Mouse (Mus musculus): Measurements from ENCODE around the gene Auts2. TPM values are rescaled to one million over a fixed set of nuclear protein-coding genes. Genes with fewer than 3 reads are reported as not detected.

Gene Auts2
- polyA plus RNA-seq, 1 experiment from 2014 or later, result 74.1 TPM

- Histone ChIP-seq H3K4me2 (replicated peaks) (no peak overlapping the region), H3K36me3 (no peaks in the 10 kb centered on the region), H3K9ac (no peak overlapping the region), H3K4me3 (no peak overlapping the region), H3K27me3 (replicated peaks) (no peaks in the 10 kb centered on the region), H3K4me1 (peaks cover 22% of the 10 kb centered on the region), H3K9me3 (no peaks in the 10 kb centered on the region), H3K27ac (no peak overlapping the region)
- WGBS, result 90% methylated on average over 8 of the region's 8 CpGs
- no peak for ATAC-seq (ENCODE audit: low FRiP score, low read depth)
Observed at GRCm38 (mm10) chr5:132437478-132437877, 105.7 kb downstream of the Auts2 start.

GRCm38 (mm10) chr5:132436901-132437300 is 106.2 kb downstream of the Auts2 start:
- Histone ChIP-seq H3K27ac (no peak overlapping the region), H3K9me3 (no peaks in the 10 kb centered on the region), H3K4me2 (replicated peaks) (no peak overlapping the region), H3K4me1 (peaks cover 22% of the 10 kb centered on the region), H3K27me3 (replicated peaks) (no peaks in the 10 kb centered on the region), H3K36me3 (no peaks in the 10 kb centered on the region), H3K9ac (no peak overlapping the region), H3K4me3 (no peak overlapping the region)
- no peak for ATAC-seq (ENCODE audit: low FRiP score, low read depth)
- WGBS, result 79% methylated on average over 1 of the region's 1 CpGs

- H3K4me3 ChIP-seq, result no peak overlapping the region
- no peaks in the 10 kb centered on the region for H3K36me3 ChIP-seq
- peaks cover 22% of the 10 kb centered on the region for H3K4me1 ChIP-seq
- H3K27ac ChIP-seq, result no peak overlapping the region
- no peak overlapping the region for H3K9ac ChIP-seq
- no peak overlapping the region for H3K4me2 ChIP-seq (replicated peaks)
- whole genome bisulfite sequencing, result 94% methylated on average over 2 of the region's 2 CpGs
- no peaks in the 10 kb centered on the region for H3K27me3 ChIP-seq (replicated peaks)
- no peak for ATAC-seq (ENCODE audit: low FRiP score, low read depth)
- no peaks in the 10 kb centered on the region for H3K9me3 ChIP-seq
Observed at GRCm38 (mm10) chr5:132436473-132436872, 106.7 kb downstream of the Auts2 start.

DNA sequence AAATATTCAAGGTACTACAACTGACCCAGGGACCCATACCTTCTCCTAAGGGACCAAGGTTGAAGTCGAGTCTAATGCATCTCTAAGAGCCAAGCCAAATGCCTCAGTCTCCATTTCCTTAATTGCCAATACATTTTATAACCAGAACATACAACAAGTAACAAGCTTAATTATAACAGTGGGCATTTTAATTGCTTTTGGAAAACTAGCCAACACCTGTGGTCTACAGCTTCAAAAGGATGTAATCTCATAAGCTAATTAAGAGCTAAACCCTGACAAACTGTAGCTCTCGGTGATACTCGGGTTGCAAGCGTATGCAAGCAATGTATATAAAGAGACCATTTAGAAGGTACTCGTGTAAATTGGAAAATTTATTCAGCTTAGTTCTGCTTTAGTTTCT is 107.7 kb downstream of the Auts2 start:
- no peak overlapping the region for H3K4me3 ChIP-seq
- no peak for ATAC-seq (ENCODE audit: low FRiP score, low read depth)
- no peaks in the 10 kb centered on the region for H3K36me3 ChIP-seq
- no peak overlapping the region for H3K9ac ChIP-seq
- H3K4me1 ChIP-seq, result peaks cover 14% of the 10 kb centered on the region
- no peaks in the 10 kb centered on the region for H3K9me3 ChIP-seq
- no peaks in the 10 kb centered on the region for H3K27me3 ChIP-seq (replicated peaks)
- H3K4me2 ChIP-seq (replicated peaks), result no peak overlapping the region
- WGBS, result 73% methylated on average over 5 of the region's 5 CpGs
- no peak overlapping the region for H3K27ac ChIP-seq

- H3K4me3 ChIP-seq, result no peak overlapping the region
- H3K27me3 ChIP-seq (replicated peaks), result no peaks in the 10 kb centered on the region
- H3K27ac ChIP-seq, result no peak overlapping the region
- no peaks in the 10 kb centered on the region for H3K36me3 ChIP-seq
- no peak for ATAC-seq (ENCODE audit: low FRiP score, low read depth)
- no peak overlapping the region for H3K4me2 ChIP-seq (replicated peaks)
- H3K4me1 ChIP-seq, result peaks cover 16% of the 10 kb centered on the region
- WGBS, result 85% methylated on average over 6 of the region's 6 CpGs
- no peak overlapping the region for H3K9ac ChIP-seq
- no peaks in the 10 kb centered on the region for H3K9me3 ChIP-seq
Observed at GRCm38 (mm10) chr5:132433377-132434115, 109.6 kb downstream of the Auts2 start.

DNA sequence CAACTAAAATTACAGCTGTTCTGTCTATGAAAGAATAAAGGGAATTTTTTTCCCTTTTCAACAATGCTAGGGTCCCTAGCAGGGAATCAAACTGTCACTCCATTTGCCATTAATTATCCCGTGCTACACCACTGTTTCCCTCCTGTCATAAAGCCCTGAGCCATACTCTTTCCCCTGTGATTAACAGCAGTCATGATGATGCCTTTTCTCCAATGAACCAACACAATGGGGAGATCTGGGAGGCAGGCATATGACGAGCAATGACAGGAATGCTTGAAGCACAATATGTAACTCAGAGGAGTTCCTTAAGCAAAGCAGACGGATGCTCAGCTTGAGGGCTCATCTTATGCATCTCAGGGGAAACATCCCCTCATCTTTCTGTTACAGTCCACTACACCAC is 113.8 kb downstream of the Auts2 start:
- Histone ChIP-seq H3K27me3 (replicated peaks) (no peaks in the 10 kb centered on the region), H3K9me3 (no peaks in the 10 kb centered on the region), H3K4me1 (peaks cover 7% of the 10 kb centered on the region), H3K4me3 (no peak overlapping the region), H3K36me3 (no peaks in the 10 kb centered on the region), H3K4me2 (replicated peaks) (no peak overlapping the region), H3K27ac (no peak overlapping the region), H3K9ac (no peak overlapping the region)
- 61% methylated on average over 3 of the region's 3 CpGs for WGBS
- no peak for ATAC-seq (ENCODE audit: low FRiP score, low read depth)

DNA sequence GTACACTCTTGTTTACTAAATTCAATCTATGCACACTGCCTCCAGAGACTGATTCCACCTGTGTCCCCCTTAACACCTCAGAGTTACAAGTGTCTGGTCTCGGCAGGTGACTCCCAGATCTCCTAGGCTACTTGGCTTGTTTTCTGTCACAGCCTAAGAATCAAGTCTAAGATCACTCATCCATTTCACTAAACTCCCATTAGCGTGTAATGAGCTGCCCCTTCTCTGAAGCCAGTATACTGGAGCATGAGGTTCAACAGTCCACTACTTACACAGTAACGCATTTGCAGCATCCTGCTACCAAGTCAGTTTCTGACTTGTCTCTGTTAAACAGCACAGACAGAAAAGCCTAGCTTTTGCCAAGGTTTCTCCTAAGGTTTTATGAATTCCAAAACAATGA is 116.8 kb downstream of the Auts2 start:
- no peak overlapping the region for H3K4me2 ChIP-seq (replicated peaks)
- 89% methylated on average over 3 of the region's 3 CpGs for WGBS
- no peaks in the 10 kb centered on the region for H3K36me3 ChIP-seq
- no peaks in the 10 kb centered on the region for H3K27me3 ChIP-seq (replicated peaks)
- no peak overlapping the region for H3K27ac ChIP-seq
- H3K4me1 ChIP-seq, result peaks cover 11% of the 10 kb centered on the region
- ATAC-seq (ENCODE audit: low FRiP score, low read depth), result no peak
- no peaks in the 10 kb centered on the region for H3K9me3 ChIP-seq
- H3K9ac ChIP-seq, result no peak overlapping the region
- no peak overlapping the region for H3K4me3 ChIP-seq

- no peaks in the 10 kb centered on the region for H3K36me3 ChIP-seq
- H3K27ac ChIP-seq, result no peak overlapping the region
- ATAC-seq (ENCODE audit: low FRiP score, low read depth), result no peak
- H3K9ac ChIP-seq, result no peak overlapping the region
- H3K27me3 ChIP-seq (replicated peaks), result no peaks in the 10 kb centered on the region
- peaks cover 12% of the 10 kb centered on the region for H3K4me1 ChIP-seq
- 86% methylated on average over 6 of the region's 6 CpGs for WGBS
- no peaks in the 10 kb centered on the region for H3K9me3 ChIP-seq
- H3K4me2 ChIP-seq (replicated peaks), result no peak overlapping the region
- no peak overlapping the region for H3K4me3 ChIP-seq
Observed at GRCm38 (mm10) chr5:132425792-132426309, 117.3 kb downstream of the Auts2 start.

DNA sequence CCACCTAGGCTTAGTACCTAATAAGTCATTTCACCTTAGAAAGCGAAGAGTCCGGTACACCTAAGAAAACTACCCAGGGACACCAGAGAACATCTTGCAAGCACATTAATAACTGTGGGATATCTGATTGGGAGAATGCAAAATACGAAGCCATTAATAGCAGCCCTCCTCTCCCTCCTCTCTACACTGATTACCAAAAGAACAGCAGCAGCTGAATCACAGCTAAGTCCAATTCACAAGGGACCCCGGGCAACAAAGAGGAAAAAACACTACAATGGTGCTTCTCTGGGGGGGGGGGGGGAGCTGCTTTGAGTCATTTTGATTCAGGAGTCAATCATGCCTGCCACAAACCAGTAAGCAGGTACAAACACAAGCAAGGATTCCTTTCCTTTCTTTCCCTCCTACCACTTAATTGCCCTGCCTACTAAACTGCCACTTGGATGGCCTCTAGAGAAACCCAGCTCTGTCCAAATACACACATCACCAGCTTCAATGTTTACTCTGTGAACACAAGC is 132.7 kb downstream of the Auts2 start:
- peaks cover 20% of the 10 kb centered on the region for H3K4me1 ChIP-seq

DNA sequence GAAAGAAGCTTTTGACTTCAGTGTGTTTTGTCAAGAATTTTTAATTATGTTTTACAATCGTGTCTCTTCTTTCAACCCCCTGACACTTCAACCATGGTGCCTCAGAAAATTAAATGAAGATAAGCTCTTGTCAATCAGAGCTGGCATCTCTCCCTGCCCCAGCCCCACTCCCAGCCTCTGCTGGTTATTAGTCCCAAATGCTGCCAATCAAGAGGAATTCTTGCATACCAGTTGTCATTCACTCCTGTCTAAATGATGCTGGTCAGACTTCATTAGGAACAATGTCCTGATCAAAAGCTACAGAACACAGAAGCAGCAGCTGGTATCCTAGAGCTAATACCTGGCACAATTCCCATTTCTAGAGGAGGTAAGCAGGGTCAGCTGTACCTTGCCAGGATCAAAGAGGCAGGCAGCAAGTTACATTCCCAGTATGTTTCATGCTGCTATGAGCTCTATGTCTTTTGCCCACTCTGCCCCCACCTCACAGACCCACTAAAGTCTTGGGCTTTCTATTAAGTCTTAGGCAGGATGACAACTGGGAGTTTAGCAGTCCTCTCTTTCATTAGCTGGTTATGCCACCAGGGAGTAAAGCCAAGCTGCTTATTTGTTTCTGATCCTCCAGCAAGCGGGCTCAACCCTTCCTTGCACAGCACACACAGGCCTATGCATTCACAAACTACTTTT is 134.1 kb downstream of the Auts2 start:
- Histone ChIP-seq H3K36me3 (no peaks in the 10 kb centered on the region), H3K4me1 (peaks cover 20% of the 10 kb centered on the region), H3K4me2 (replicated peaks) (no peak overlapping the region), H3K9ac (no peak overlapping the region), H3K4me3 (no peak overlapping the region), H3K27me3 (replicated peaks) (no peaks in the 10 kb centered on the region), H3K27ac (no peak overlapping the region), H3K9me3 (no peaks in the 10 kb centered on the region)
- ATAC-seq (ENCODE audit: low FRiP score, low read depth), result no peak
- 74% methylated on average over 2 of the region's 2 CpGs for WGBS

More for the DNA sequence above, 132.7 kb downstream of the Auts2 start:
- Histone ChIP-seq H3K36me3 (no peaks in the 10 kb centered on the region), H3K4me3 (no peak overlapping the region), H3K27me3 (replicated peaks) (no peaks in the 10 kb centered on the region), H3K9ac (no peak overlapping the region), H3K4me2 (replicated peaks) (no peak overlapping the region), H3K9me3 (no peaks in the 10 kb centered on the region), H3K27ac (no peak overlapping the region)
- ATAC-seq (ENCODE audit: low FRiP score, low read depth), result no peak
- 46% methylated on average over 4 of the region's 4 CpGs for WGBS

DNA sequence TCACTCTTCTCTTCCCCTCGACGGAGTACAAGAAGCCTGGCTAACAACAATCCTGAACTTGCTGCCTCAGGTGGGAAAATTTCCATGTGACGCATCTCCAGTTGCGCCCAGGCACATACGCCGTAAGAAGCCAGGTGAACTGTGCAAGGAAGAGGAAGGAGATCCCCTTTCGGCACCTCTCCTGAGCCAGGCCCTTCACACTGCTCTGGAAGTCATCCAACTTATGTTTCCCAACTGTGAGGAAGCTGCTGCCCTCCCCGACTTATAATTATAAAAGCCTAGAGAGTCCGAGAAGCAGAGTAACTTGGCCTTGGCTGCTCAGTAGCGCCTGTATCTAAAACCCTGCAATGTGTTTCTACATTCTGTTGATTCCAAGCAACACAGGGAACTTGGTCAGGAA is 142.6 kb downstream of the Auts2 start:
- Histone ChIP-seq H3K4me3 (no peak overlapping the region), H3K4me2 (replicated peaks) (no peak overlapping the region), H3K4me1 (peaks cover 35% of the 10 kb centered on the region), H3K36me3 (no peaks in the 10 kb centered on the region), H3K9me3 (no peaks in the 10 kb centered on the region), H3K27me3 (replicated peaks) (no peaks in the 10 kb centered on the region), H3K9ac (no peak overlapping the region), H3K27ac (no peak overlapping the region)
- ATAC-seq (ENCODE audit: low FRiP score, low read depth), result no peak
- 83% methylated on average over 10 of the region's 10 CpGs for WGBS

- H3K36me3 ChIP-seq, result no peaks in the 10 kb centered on the region
- H3K9ac ChIP-seq, result no peak overlapping the region
- no peak overlapping the region for H3K4me2 ChIP-seq (replicated peaks)
- H3K4me1 ChIP-seq, result peaks cover 35% of the 10 kb centered on the region
- no peaks in the 10 kb centered on the region for H3K9me3 ChIP-seq
- no peak overlapping the region for H3K4me3 ChIP-seq
- 49% methylated on average over 4 of the region's 4 CpGs for WGBS
- H3K27me3 ChIP-seq (replicated peaks), result no peaks in the 10 kb centered on the region
- no peak overlapping the region for H3K27ac ChIP-seq
- ATAC-seq (ENCODE audit: low FRiP score, low read depth), result no peak
Observed at GRCm38 (mm10) chr5:132399486-132399885, 143.7 kb downstream of the Auts2 start.

Data from neural tube, embryonic 12.5 days (tissue).